Mouse (Mus musculus): ENCODE measurements around the gene B3galt4.

GRCm38 (mm10) chr17:33941381-33941780 lies 9.9 kb downstream of the B3galt4 start:
- TF ChIP-seq POLR2AphosphoS5 (IDR thresholded peaks at IDR 0.05; ENCODE audit: insufficient replicate concordance, low read depth, low read length) (no peak), CTCF (IDR thresholded peaks at IDR 0.05; ENCODE audit: low read depth, low read length) (no peak)

Measured in G1E (cell line).